Mouse (Mus musculus): ENCODE results near the gene Acoxl.

Acoxl gene

DNA sequence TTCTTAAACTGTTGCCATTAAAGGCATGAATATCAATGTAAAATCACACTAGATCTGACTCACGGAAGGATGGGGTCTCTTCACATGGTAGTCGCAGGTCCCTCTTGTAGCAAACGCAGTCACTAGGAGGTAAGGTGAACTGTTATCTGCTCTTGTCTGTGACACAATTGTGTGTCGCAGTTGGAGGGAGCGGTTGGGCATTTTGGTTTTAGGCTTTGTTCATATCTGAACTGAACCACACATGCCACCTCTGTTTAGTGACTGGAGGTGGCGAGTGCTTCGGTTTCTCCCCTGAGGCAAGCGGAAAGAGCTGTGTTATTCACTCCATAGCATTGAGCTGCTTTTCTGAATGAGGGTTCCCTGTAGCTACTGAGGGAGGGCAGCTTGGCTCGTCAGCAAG is 313.5 kb downstream of the Acoxl start:
- no peak for DNase-seq

DNA sequence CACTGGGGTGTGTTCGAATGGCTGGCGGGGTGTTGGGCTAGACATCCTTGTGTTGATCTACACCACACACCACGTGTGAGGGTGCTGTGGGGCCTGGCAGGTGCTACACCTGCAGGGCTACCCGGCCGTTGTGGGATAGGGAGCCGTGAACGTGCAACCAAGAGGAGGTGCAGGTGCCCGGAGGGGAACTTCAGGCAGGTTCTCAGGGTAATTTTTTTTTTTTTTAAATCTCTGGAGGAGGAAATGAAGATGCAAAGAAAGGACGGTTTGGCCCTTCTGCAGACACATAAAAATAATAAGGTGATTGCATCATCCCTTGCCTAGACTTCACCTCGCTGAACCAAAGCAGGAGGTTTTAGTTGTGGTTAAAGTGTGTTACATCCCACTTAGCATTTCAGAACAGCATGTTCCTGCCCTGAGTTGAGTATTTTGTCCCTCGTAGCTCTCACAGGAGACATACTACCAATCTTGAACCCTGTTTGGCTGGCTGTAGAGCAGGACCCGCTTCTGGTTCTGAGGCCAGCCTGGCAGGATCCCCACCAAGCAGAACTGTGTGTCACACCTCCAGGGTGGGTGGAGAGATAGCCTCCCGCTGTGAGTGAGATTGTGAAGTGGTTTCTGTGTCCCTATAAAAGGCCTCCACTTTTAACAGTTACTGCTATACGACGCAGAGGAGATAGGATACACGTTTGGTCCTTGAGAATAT is 314.3 kb downstream of the Acoxl start:
- DNase-seq = no peak

DNA sequence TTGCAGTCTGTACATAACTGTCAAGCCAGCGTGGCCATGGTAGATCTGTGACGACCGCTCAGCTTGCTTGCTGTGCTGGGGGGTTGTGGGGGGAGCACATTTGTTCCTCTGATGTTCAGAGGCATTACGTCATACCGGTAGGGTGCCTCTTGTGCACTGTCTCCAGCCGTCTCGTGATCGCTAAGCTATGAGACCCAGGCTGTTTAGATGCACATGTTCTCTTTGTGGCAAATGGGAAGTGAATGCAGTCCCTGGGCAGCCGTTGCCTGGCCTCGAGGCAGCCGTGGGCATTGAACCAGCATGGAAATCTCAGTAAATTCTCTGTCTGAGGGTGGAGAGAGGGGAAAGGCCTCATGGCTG is 314.9 kb downstream of the Acoxl start:
- DNase-seq = no peak

DNA sequence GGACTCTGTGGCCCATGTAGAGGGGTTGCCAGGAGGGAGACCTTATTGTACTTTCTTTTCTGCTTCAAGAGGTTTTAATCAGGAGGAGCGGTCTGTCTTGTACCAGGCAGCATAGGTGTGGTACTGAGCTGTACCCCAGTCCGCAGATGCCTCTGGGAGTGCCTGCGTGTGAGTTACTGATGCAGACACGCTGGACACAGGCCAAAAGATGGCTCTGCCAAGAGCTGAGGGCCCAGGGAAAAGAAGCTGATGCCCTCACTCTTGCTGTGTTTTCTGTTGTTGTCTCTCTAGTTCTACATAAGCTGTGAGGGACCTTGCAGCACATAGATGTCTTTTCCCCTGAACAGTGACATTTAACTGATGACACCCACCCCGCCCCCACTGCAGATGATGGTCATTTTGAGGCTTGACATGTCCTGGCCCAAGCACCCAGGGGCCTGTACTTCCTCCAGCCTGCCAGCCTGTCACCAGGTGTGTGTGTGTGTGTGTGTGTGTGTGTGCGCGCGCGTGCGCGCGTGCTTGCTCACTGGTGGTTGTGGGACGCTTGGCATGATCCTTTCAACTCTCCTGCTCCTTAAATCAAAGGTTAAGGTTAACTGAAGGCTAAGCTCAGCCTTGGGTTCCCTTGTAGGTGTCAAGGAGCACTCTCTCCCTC is 316.9 kb downstream of the Acoxl start:
- DNase-seq = peak in 1 of 2 experiments; percentile 31

DNA sequence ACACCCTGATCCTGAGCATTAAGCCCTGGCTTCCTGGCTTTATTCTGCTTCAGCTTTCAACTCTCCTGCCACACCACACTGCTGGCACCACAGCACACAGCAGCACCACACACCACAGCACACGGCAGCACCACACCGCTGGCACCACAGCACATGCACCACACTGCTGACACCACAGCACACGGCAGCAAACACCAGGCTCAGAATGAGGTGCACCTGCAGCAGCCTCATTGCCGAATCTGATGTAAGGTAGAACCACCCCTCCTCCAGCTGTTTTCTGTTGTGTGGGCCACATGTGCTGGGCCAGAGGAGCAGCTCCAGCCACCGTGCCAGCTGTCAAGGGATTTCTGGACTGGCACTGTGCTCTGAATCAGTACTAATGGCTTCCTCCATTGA is 317.4 kb downstream of the Acoxl start:
- DNase-seq = no peak

DNA sequence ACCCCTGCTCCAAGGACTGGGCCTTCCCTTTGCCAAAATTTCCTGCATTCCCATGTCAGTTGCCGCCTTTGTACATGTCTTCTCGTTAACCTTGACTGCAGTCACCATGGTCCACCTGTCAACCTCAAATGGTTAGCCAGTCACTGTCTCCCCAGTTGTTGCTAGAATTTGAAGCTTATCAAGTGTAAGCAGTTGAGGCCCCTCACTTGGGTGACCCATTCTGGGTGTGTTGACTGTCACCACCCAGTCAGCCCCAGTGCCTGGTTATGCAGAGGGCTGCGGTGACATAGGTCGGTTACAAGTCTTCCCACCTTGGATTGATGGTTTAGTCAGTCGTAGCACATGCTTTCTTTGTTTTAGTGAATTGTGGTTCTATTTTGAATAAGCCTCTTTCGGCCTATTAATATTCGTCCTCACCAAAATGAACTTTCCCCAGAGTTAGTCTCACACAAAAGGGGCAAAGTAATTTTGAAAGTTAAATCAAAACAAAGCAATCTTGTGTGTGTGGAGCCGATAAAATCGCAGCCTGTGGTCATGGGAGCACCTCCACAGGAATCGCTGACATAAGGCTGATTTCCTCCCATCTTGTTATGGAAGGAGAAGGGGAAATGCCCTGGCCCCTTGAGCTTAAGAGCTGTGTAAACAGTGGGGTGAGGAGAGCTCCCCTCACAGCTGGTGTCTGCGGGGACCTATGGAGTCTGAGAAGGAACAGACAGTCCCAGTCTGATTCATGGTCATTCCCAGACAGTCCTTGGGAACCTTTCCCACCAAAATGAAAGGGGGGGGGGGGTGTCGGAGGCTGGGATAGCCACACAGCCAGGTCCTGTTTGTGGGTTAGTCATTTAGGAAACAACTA is 318.1 kb downstream of the Acoxl start:
- DNase-seq = no peak

DNA sequence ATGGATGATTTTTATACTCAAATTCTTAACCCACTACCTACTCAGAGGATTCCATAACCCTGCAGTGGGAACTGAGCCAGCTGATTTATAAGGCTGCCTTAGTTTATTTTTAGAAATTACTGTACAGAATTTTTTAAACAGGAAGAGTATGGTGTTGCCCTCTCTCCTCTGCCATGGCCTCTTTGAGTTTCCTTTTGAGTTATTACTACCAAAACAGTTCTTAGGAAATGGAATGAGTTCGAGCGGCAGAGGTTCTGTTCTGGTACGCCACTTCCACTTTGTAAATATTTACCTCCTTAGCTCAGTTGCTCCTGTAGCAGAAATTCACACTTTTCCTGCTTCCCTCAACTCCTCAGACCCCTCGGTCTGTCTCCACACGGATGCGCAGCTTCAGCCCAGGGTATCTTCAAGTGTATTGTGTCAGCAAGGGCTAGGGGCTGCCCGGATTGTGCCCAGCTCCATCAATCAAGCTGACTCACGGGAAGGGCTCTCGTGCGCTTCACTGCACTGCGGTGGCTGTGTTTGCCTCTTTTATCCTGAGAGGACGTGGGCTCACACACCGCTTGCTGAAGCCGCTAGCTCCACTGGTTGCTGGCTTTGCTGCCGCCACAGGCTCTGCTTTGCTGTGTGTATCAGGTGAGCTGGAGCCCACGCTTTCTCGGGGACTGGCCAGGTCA is 320.2 kb downstream of the Acoxl start:
- no peak for DNase-seq

DNA sequence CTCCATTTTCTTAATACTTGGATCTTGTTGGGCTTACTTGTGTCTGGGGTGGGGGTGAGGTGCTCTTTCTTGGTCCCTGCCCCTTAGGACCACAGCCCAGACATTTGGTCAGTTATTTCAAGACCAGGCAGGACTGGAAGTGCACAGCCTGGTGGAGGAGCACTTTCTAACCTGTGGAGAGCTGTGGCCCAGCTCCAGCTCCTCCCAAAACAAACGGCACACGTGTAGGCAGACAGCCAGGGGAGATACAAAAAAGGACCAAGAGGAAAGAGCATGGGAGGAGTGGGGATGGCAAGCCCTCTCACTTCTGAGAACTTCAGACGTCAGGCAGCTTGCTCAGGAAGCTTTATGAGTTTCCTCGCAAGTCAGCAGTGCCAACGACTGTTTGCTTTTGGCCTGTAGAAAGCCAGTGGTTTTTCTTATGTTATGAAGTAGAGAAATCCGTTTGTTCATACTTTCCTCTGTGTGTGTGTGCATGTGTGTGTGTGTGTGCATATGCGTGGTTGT is 321.0 kb downstream of the Acoxl start:
- DNase-seq = no peak

DNA sequence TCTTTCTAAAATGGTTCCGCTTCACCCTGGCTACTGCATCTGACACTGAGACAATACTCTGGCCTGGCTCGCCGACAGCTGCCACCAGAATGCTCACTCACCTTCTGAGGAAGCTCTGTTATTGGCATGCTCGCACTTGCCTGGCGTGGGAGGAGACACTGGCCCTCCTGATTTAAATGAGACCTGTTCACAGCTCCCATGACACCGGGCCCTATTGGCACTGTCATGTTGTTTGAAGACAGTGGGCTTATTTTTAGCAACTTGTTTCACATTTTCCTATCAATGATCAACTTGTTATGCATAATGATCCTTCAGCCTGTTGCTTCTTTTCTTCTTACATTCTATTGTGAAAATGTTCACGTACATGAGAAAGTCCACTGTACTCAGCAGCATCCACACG is 324.5 kb downstream of the Acoxl start:
- no peak for DNase-seq

DNA sequence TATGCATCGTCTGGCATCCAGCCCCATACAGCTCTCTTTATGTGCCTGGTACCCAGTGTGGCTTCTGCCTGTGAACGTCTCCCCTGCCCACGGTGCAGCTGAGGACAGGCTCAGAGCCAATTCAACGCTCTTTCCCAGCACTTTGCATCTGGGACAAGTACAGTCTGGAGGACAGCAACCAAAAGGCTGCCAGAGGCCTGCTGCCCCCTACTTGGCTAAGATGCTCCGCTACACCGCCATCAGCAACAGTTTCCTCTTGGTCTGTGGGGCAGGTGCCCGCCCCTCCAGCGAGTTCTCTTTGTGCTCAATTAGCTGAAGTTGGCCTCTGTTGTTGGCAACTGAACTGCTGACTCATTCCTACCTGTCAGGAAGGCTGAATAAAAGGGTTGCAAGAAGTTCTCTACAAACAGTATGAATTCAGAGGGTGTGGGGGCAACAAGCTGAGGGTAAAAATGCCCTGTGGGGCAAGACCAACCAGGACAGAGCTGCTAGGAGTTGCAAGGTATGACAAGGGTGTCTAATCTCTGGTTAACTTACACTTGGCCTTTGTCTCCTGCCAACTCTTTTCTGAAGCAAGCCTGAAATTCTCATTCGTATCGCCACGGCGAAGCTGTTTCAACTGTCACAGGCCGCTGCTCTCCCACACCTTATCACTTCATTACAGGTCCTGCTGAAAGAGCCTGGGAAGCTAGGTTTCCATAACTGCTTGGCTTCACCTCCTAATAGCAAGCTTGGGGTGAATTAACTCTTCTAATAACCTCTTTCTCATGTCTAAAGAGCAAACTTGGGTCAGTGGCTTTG is 328.1 kb downstream of the Acoxl start:
- DNase-seq = no peak

DNA sequence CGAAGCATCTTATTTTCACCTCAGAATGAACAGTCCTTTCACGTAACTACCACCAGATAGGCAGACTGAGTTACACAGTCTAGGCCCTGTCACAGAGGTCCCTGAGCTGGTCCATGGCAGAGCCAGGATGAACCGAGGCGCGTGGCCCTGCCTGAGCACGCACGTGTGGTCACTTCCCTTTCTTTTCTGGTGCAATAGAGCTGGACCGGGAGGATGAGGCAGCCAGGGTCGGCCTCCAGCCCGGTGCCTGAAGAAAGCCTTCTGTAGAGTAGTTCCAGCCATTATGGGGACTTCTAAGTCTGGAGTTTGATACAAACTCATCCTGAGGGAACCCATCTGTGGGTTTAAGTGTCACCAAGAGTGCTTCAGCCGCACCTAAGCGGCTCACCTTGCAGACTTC is 329.3 kb downstream of the Acoxl start:
- no peak for DNase-seq

DNA sequence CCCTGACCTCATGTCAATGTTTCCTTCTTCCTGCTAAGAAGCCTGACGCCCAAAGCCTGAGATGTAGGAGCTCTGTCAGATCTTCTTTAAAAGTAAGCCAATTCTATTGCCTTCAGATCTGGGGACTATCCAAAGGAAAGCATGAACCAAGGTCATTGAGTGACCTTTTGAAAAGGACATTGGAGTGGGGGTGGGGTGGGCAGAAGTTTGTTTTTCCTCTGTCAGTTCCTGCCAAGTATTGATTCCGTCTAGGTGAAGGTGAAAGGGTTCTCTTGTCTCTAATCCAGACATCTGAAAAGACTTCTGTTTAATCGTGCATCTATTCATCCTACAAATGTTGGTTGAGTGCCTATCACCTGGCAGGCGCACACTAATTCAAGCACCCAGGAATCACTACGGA is 330.8 kb downstream of the Acoxl start:
- DNase-seq = no peak

DNA sequence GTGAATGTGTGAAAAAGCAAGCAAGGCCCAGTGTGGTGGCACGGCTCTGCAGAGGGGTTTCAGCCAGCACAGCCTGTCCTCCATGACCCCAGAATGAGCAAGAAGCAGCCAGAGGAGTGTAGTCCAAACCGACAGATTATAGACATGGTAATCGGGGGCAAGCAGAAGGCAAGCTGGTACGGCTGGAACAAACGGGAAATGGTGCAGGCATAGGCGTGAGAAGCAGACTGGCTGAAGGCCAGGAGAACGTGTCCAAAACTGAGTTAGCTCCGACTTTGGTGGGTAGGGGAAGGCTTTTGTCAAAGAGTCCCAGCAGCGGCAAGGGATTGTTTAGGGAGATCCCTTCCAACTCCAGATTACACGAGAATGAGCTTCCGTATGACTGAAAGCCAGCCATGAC is 331.3 kb downstream of the Acoxl start:
- DNase-seq = no peak

DNA sequence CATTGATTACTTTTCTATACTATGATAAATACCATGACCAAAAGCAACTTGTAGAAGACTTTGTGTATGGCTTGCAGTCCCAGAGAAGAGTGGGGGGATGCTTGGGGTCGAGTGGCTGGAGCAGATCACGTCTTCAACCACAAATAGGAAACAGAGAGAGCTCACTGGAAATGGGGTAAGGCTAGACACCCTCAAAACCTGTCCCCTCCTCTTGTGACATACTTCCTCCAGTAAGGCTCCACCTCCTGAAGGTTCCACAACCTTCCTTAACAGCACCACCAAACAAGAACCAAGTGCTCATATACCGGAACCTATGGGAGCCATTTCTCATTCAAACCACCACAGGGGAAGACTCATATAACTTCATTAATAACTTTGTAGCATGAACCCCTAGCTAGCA is 331.9 kb downstream of the Acoxl start:
- DNase-seq = no peak

DNA sequence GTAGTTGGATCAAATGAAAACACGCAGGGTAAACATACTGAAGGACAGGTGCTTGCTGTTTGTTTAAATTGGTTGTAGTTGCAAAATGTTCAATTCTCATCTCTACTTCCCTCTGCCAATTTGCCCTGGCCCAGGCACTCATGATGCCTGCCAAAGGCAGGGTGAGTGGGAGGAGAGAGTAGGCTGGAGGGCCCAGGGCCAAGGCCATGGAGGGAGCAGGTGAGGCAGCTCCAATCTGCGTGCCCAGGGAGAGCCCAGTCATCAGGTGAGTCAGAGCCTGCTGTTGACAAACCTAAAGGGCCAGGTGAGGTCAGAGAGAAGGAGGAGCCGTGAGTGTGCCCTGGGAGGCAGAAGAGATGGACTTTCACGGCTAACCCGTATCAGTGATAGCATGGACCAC is 333.6 kb downstream of the Acoxl start:
- DNase-seq = peak; percentile 80 to 87
